Mouse (Mus musculus): ENCODE data around the gene 9330161L09Rik.

GRCm38 (mm10) chr12:103388505-103389347 is 18.9 kb downstream of the 9330161L09Rik start, which contains the start of gene Otub2:
- TF ChIP-seq CTCF (conservative IDR thresholded peaks at IDR 0.05; ENCODE audit: low read length) (no peak), POU5F1 (IDR thresholded peaks at IDR 0.05; ENCODE audit: borderline replicate concordance, low read length) (no peak)
